Mouse (Mus musculus): ENCODE measurements around the gene Gbx1.

DNA sequence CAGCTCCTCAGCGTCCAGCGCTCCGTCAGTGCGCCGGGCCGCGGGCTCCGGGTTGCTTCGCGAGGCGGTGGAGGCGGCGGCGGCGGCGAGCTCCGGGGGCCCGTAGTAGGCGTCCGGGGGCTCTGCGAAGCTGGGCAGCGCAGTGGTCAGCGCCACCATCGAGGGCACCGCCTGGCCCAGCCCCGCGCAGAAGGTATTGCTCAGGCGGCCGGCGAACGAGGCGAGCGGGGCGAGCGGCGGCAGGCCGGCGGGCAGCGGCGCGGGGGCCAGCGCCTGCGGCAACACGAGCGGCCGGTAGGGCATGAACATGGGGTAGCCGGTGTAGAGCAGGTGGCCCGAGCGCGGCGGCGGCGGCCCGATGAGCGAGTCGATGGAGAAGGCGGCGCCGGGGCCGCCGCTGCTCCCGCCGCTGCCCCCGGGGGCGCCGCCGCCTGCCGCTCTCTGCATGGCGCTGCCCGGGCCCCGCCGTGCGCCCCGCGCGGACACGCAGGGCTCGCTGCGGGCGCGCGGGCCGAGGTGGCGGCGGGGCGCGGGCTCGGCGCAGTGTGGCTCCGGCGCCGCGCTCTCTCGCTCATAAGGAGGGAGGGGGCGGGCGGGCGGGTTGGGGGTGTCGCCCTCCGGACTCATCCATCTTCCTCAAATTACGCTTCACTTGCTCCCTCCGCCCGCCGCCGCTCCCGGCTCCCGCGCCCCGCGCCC, 663 bp downstream of the Gbx1 start:
- TF ChIP-seq CTCF (IDR thresholded peaks at IDR 0.05; ENCODE audit: extremely low read depth, insufficient read depth, low read length) (no peak), POLR2A (IDR thresholded peaks at IDR 0.05; ENCODE audit: extremely low read depth, insufficient read depth, low read length) (no peak)

All from cortical plate, adult 2 months (tissue).